8 mouse cellular contexts compared by ENCODE assay signal in genomic region chr16:17798321-17799180, GRCm38 (mm10). TPM values are rescaled to one million over a fixed set of nuclear protein-coding genes. Genes with fewer than 3 reads are reported as not detected.
DNase-seq lines count a peak whose midpoint lies in the region; ATAC-seq lines count a peak whose summit lies in the region.

No protein-coding gene starts in this region.

- DNase-seq in Muller cell, postnatal 12 days (ENCODE audit: inconsistent ontology term) = peak; percentile 86
- peak; percentile 91 for DNase-seq in lung, postnatal 10 days
- DNase-seq in urinary bladder, postnatal 4 days (ENCODE audit: low spot score in 2 of 2) = peak; percentile 78 to 80
- DNase-seq in spleen, postnatal 14 days (ENCODE audit: low spot score in 2 of 2) = no peak

- peak overlapping the region; percentile 99 for H3K27ac ChIP-seq in embryonic facial prominence, embryonic 13.5 days
- H3K27ac ChIP-seq in heart, embryonic 14.5 days (replicated peaks in 1 of 2; ENCODE audit: control insufficient read depth in 1 of 2, insufficient read depth in 1 of 2, low read depth in 2 of 2, low read length in 2 of 2) = peak overlapping the region; percentile 63 to 81
- H3K27ac ChIP-seq in kidney, embryonic 16.5 days (ENCODE audit: low read length) = peak overlapping the region; percentile 95

- peaks cover 68% of the 10 kb centered on the region for H3K4me1 ChIP-seq in embryonic facial prominence, embryonic 13.5 days
- peaks cover 11 to 35% of the 10 kb centered on the region in 2 experiments; a peak in 3 of 4 replicates for H3K4me1 ChIP-seq in heart, embryonic 14.5 days (ENCODE audit: control insufficient read depth in 2 of 2, insufficient read depth in 2 of 2, low read length in 2 of 2)
- H3K4me1 ChIP-seq in kidney, embryonic 16.5 days (ENCODE audit: insufficient read depth, low read length) = peaks cover 58% of the 10 kb centered on the region

- peak overlapping the region; percentile 75 for H3K4me3 ChIP-seq in embryonic facial prominence, embryonic 13.5 days
- peak overlapping the region; percentile 65 to 66 for H3K4me3 ChIP-seq in heart, embryonic 14.5 days (ENCODE audit: control insufficient read depth in 1 of 2, insufficient read depth in 1 of 2, low read depth in 1 of 2, low read length in 2 of 2)
- H3K4me3 ChIP-seq in kidney, embryonic 16.5 days (ENCODE audit: low read length) = peak overlapping the region; percentile 65

- under 1% methylated on average over 41 of the region's 45 CpGs for WGBS in embryonic facial prominence, embryonic 13.5 days
- 5% methylated on average over 39 of the region's 45 CpGs for WGBS in heart, embryonic 14.5 days
- WGBS in kidney, embryonic 16.5 days = 3% methylated on average over 38 of the region's 45 CpGs

- no peaks in the 10 kb centered on the region for H3K9me3 ChIP-seq in embryonic facial prominence, embryonic 13.5 days
- H3K9me3 ChIP-seq in heart, embryonic 14.5 days (ENCODE audit: control insufficient read depth, low read length) = no peaks in the 10 kb centered on the region
- no peaks in the 10 kb centered on the region for H3K9me3 ChIP-seq in kidney, embryonic 16.5 days (ENCODE audit: low read length)

- H3K4me2 ChIP-seq in embryonic facial prominence, embryonic 13.5 days = peak overlapping the region; percentile 82
- peak overlapping the region; percentile 85 for H3K4me2 ChIP-seq in heart, embryonic 14.5 days (ENCODE audit: low read length)
- H3K4me2 ChIP-seq in kidney, embryonic 16.5 days (replicated peaks; ENCODE audit: low read depth, low read length) = peak overlapping the region; percentile 81

- ATAC-seq in embryonic facial prominence, embryonic 13.5 days (ENCODE audit: insufficient number of reproducible peaks, insufficient read depth, low FRiP score, low TSS enrichment, low read depth) = peak; percentile 40; the same call in 1 of the 2 replicates
- ATAC-seq in heart, embryonic 14.5 days (ENCODE audit: insufficient number of reproducible peaks, insufficient read depth, low FRiP score, low read depth) = 0 out of 2 replicates have a peak, but pooled peaks have one; percentile 38
- ATAC-seq in kidney, embryonic 16.5 days (ENCODE audit: low FRiP score, low TSS enrichment) = peak; percentile 84
- ATAC-seq in monocyte, adult 5-6 weeks (replicated peaks; ENCODE audit: insufficient number of reproducible peaks, low FRiP score, low TSS enrichment, poor library complexity, severe bottlenecking) = no peak

- peak overlapping the region; percentile 95 for H3K9ac ChIP-seq in embryonic facial prominence, embryonic 13.5 days
- H3K9ac ChIP-seq in heart, embryonic 14.5 days (ENCODE audit: low read length) = peak overlapping the region; percentile 84
- H3K9ac ChIP-seq in kidney, embryonic 16.5 days (replicated peaks; ENCODE audit: low read length) = peak overlapping the region; percentile 89

- H3K27me3 ChIP-seq in embryonic facial prominence, embryonic 13.5 days = peaks cover 40% of the 10 kb centered on the region
- peaks cover 65% of the 10 kb centered on the region for H3K27me3 ChIP-seq in heart, embryonic 14.5 days (ENCODE audit: control insufficient read depth, insufficient read depth, low read length)
- peaks cover 55% of the 10 kb centered on the region for H3K27me3 ChIP-seq in kidney, embryonic 16.5 days (ENCODE audit: insufficient read depth, low read length)

- H3K36me3 ChIP-seq in embryonic facial prominence, embryonic 13.5 days = peaks cover 16% of the 10 kb centered on the region
- peaks cover 3% of the 10 kb centered on the region; the same call in 1 of the 2 replicates for H3K36me3 ChIP-seq in heart, embryonic 14.5 days (ENCODE audit: control insufficient read depth, insufficient read depth, low read length)
- 0 out of 2 replicates have a peak, but pooled peaks cover 5% of the 10 kb centered on the region for H3K36me3 ChIP-seq in kidney, embryonic 16.5 days (ENCODE audit: insufficient read depth, low read length)

RNA-seq across cellular contexts. Expression of gene Scarf2, which starts 1.5 kb away (rescaled TPM):
- 30.9 and 39.0 TPM in 2 replicates for polyA plus RNA-seq in embryonic facial prominence, embryonic 13.5 days (2015; fragmentation: Nextera tagmentation; extraction: Ambion mirVana)
- polyA plus RNA-seq in heart, embryonic 14.5 days (2014; fragmentation: Nextera tagmentation; extraction: Ambion mirVana) = 7.9 and 11.1 TPM in 2 replicates
- polyA plus RNA-seq in kidney, embryonic 16.5 days (2015; fragmentation: Nextera tagmentation; extraction: Ambion mirVana) = 8.1 and 8.9 TPM in 2 replicates
- total RNA-seq in monocyte, adult 5-6 weeks (2017) = 0.19 to 0.21 TPM in 2 of 3 replicates, not detected in the other

RNA-seq across cellular contexts. Expression of gene B830017H08Rik, which starts 34.4 kb away (rescaled TPM):
- polyA plus RNA-seq in embryonic facial prominence, embryonic 13.5 days (2015; fragmentation: Nextera tagmentation; extraction: Ambion mirVana) = 0.36 and 0.45 TPM in 2 replicates
- not detected in 2 replicates for polyA plus RNA-seq in heart, embryonic 14.5 days (2014; fragmentation: Nextera tagmentation; extraction: Ambion mirVana)
- 0.09 TPM in 1 of 2 replicates, not detected in the other for polyA plus RNA-seq in kidney, embryonic 16.5 days (2015; fragmentation: Nextera tagmentation; extraction: Ambion mirVana)
- not detected in 3 replicates for total RNA-seq in monocyte, adult 5-6 weeks (2017)

RNA-seq across cellular contexts. Expression of gene Klhl22, which starts 39.1 kb away (rescaled TPM):
- polyA plus RNA-seq in embryonic facial prominence, embryonic 13.5 days (2015; fragmentation: Nextera tagmentation; extraction: Ambion mirVana) = 88.8 and 97.7 TPM in 2 replicates
- polyA plus RNA-seq in heart, embryonic 14.5 days (2014; fragmentation: Nextera tagmentation; extraction: Ambion mirVana) = 42.0 and 43.6 TPM in 2 replicates
- 69.8 and 72.0 TPM in 2 replicates for polyA plus RNA-seq in kidney, embryonic 16.5 days (2015; fragmentation: Nextera tagmentation; extraction: Ambion mirVana)
- total RNA-seq in monocyte, adult 5-6 weeks (2017) = 5.0 to 8.2 TPM (median 6.7 TPM) in 3 replicates

RNA-seq across cellular contexts. Expression of gene Car15, which starts 39.6 kb away (rescaled TPM):
- 2.2 and 3.0 TPM in 2 replicates for polyA plus RNA-seq in embryonic facial prominence, embryonic 13.5 days (2015; fragmentation: Nextera tagmentation; extraction: Ambion mirVana)
- polyA plus RNA-seq in heart, embryonic 14.5 days (2014; fragmentation: Nextera tagmentation; extraction: Ambion mirVana) = 1.0 and 1.3 TPM in 2 replicates
- 35.7 and 48.6 TPM in 2 replicates for polyA plus RNA-seq in kidney, embryonic 16.5 days (2015; fragmentation: Nextera tagmentation; extraction: Ambion mirVana)
- total RNA-seq in monocyte, adult 5-6 weeks (2017) = 0.43 to 7.7 TPM (median 6.5 TPM) in 3 replicates

Comparison
In these comparisons a context has a peak if more than half of its experiments do, and no peak if none do; other contexts are left out.
1. DNase-seq: peak in Muller cell, postnatal 12 days (single experiment), lung, postnatal 10 days (single experiment) and urinary bladder, postnatal 4 days (2 of 2); none in spleen, postnatal 14 days (0 of 2).
2. Peak in every context shown above with its lines, with median percentiles within 50 percentile points of each other: H3K27ac ChIP-seq, H3K4me2 ChIP-seq, H3K4me3 ChIP-seq and H3K9ac ChIP-seq.